Mouse (Mus musculus) limb, embryonic 11.5 days (tissue): Measurements from ENCODE around the gene A730071L15Rik. TPM values are rescaled to one million over a fixed set of nuclear protein-coding genes. Genes with fewer than 3 reads are reported as not detected.

Source experiments
- polyA plus RNA-seq: library from polyadenylated mRNA; unstranded; fragments of >200 nt; fragmentation: Nextera tagmentation; extraction: Ambion mirVana; gene quantifications from 2 replicates; pipeline ENCODE4 v1.2.1, GENCODE M21; 2014

The A730071L15Rik gene
- polyA plus RNA-seq, 1 experiment from 2014 or later = 0.67 TPM

Other genes with a start within 250 kb of the A730071L15Rik start
- gene Gck, start 249.9 kb upstream of the A730071L15Rik start, polyA plus RNA-seq = 0.41 and 1.6 TPM in 2 replicates
- gene Ykt6, start 244.3 kb upstream of the A730071L15Rik start, polyA plus RNA-seq = 29.0 and 30.3 TPM in 2 replicates
- 0.55 and 0.67 TPM in 2 replicates for gene Camk2b, start 133.7 kb upstream of the A730071L15Rik start, polyA plus RNA-seq
- 41.7 and 45.4 TPM in 2 replicates for gene Nudcd3, start 386 bp downstream of the A730071L15Rik start, polyA plus RNA-seq
- gene Npc1l1, start 30.1 kb downstream of the A730071L15Rik start, polyA plus RNA-seq = 0.07 TPM in 1 of 2 replicates, not detected in the other
- gene Ddx56, start 67.7 kb downstream of the A730071L15Rik start, polyA plus RNA-seq = 114 and 117 TPM in 2 replicates
- gene Tmed4, start 74.8 kb downstream of the A730071L15Rik start, polyA plus RNA-seq = 114 TPM in 2 replicates
- 91.2 and 106 TPM in 2 replicates for gene Ogdh, start 91.6 kb downstream of the A730071L15Rik start, polyA plus RNA-seq
- gene Zmiz2, start 189.0 kb downstream of the A730071L15Rik start, polyA plus RNA-seq = 11.2 and 13.5 TPM in 2 replicates
- gene Ppia, start 215.4 kb downstream of the A730071L15Rik start, polyA plus RNA-seq = 5,871 and 5,955 TPM in 2 replicates
- 866 and 905 TPM in 2 replicates for gene H2afv, start 244.4 kb downstream of the A730071L15Rik start, polyA plus RNA-seq